Mouse (Mus musculus): Measurements from ENCODE around the gene Pus7. TPM values are rescaled to one million over a fixed set of nuclear protein-coding genes. Genes with fewer than 3 reads are reported as not detected.

Pus7 gene
- 14.4 TPM for polyA plus RNA-seq (2014; fragmentation: Illumina TruSeq; extraction: RNeasy Lipid Tissue Mini Kit (QIAGEN cat#74804); ENCODE audit: low read depth, low replicate concordance)

DNA sequence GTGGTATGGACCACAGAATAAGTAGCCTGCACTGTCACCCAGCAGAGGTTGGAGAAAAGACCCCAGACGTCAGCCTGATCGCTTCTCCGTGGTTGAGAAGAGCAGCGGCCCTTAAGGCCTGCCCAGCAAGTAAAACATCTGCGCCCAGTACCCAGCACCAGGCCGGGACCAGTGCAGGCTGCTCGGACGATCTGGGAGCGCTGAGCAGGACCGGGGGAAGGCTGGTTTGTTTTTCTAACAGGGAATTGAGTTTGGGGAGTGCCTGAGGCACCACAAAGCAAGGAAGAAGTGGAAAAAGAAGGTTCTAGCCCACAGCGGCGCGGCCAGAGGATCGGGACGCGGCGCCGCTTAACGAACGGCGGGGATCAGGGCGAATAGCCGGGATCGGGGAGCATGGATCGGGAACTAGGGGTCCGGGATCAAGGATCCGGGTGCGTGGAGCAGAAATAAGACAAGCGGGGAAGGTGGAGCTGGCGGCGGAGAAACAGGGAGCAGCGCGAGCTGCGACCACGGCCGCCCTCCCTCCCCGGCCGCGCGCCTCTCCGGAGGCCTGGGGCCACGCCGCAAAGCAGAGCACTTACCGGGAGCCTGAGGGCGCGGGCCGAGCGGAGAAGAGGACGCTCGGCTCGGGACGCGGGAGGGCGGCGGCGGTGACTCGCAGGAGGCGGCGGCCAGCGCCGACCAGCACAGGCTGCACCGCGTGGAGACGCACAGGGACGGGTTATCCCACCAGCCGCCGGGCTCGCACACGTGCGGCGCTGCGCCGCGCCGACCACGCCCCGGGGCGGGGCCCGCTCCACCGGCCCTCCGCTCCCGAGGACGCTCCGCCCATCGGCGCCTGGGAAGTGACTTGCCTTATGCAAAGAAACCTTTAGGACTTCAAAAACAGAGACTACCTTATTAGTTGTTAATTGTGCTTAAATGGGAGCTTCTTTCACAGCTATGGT is at the start of gene Pus7:
Gene Pus7 (minus strand): TSS at position 781 of the 947 bp plus-strand sequence.

DNA sequence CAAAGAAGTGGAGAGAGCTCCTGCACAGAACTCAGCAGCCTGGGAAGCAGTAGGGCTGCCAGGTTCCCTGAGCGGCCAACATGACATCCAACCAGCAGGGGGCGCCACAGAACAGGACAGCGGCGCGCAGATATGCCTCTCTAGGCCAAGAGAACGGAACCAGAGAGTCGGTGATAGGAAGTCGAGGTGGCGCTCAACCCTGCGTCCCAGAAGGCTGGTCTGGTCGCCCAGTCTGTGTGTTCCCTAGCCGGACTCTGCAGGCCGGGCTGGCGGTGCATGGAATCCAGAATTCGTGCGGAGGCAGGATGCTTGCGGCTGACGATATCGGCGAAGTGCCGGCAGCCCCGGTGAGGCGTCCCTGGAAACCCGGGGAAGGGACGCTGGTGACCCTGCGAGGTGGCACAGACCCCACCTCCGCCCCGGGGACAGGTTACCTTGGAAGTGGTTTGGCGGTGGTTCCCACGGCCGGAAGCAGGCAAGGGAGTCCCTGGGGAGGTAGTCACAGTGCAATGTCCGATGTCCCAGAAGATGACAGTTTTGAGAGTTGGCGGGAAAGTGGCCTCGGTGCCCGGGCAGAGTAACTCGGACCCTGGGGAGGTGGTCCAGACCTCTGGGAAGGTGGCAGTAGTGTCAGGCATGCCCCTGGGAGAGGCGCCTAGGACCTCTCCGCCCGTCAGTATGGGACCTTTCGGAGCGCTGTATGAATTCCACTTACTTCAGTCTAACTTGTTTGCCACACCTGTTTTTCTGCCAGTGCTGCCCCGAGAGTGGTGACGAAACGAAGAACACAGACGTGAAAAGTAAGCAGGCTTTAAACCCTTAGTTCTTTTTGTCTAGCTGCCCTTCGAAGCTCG is 4.3 kb upstream of the Pus7 start, which contains the start of gene Rint1:
Gene Rint1 (plus strand): TSS at position 176 of the 854 bp plus-strand sequence.

Other genes with a start within 250 kb of the Pus7 start
- 37.9 TPM for gene Srpk2, start 99.1 kb downstream of the Pus7 start, polyA plus RNA-seq (2014; fragmentation: Illumina TruSeq; extraction: RNeasy Lipid Tissue Mini Kit (QIAGEN cat#74804); ENCODE audit: low read depth, low replicate concordance)
- 15.2 TPM for gene Rint1, start 4.0 kb upstream of the Pus7 start, polyA plus RNA-seq (2014; fragmentation: Illumina TruSeq; extraction: RNeasy Lipid Tissue Mini Kit (QIAGEN cat#74804); ENCODE audit: low read depth, low replicate concordance)
- 60.2 TPM for gene Tomm7, start 60.5 kb upstream of the Pus7 start, polyA plus RNA-seq (2014; fragmentation: Illumina TruSeq; extraction: RNeasy Lipid Tissue Mini Kit (QIAGEN cat#74804); ENCODE audit: low read depth, low replicate concordance)
- gene Fam126a, start 247.0 kb upstream of the Pus7 start, polyA plus RNA-seq (2014; fragmentation: Illumina TruSeq; extraction: RNeasy Lipid Tissue Mini Kit (QIAGEN cat#74804); ENCODE audit: low read depth, low replicate concordance): 10.8 TPM